Mouse (Mus musculus): Measurements from ENCODE around the gene Adam1a.

DNA sequence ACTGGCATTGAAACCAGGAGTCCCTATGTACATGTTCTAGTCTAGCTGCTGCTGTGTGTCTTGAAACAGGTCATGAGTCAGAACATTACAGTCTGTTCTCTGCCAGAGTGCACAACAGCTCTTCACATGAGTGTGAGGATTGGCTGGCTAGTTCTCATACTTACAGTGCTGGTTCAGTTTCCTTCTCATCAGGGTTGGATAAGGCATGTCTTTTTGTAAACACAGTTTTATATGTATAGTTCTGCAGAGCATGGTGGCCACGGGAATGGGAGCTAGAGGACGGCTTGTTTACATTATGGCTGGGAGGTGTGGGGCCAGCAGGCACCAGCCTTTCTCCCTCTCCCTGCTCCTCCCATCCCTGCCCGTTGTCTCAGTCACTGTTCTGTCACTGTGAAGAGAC is 75.7 kb downstream of the Adam1a start:
- TF ChIP-seq POLR2A (IDR thresholded peaks at IDR 0.05; ENCODE audit: borderline replicate concordance, extremely low read depth, low read depth, low read length) (no peak), CTCF (IDR thresholded peaks at IDR 0.05; ENCODE audit: insufficient read depth, low read length) (no peak)
